Mouse (Mus musculus) kidney, postnatal 10 days (tissue): ENCODE data around the gene Lsm4.

Source experiments
- DNase-seq: peaks from one replicate; pipeline ENCODE4 v3.0.0; 2021; ENCODE audit warnings: mixed read lengths

Gene Lsm4

GRCm38 (mm10) chr8:70680039-70680438, 7.0 kb downstream of the Lsm4 start:
- DNase-seq: peak; percentile 67

- no peak for DNase-seq
Observed at GRCm38 (mm10) chr8:70681410-70681809, 8.4 kb downstream of the Lsm4 start.

GRCm38 (mm10) chr8:70682193-70682592, 9.1 kb downstream of the Lsm4 start:
- DNase-seq: peak; percentile 73

- no peak for DNase-seq
Observed at GRCm38 (mm10) chr8:70682692-70683091, 9.6 kb downstream of the Lsm4 start.

GRCm38 (mm10) chr8:70684291-70684690, 11.2 kb downstream of the Lsm4 start:
- no peak for DNase-seq

GRCm38 (mm10) chr8:70687576-70687975, 14.5 kb downstream of the Lsm4 start:
- peak; percentile 84 for DNase-seq

GRCm38 (mm10) chr8:70688136-70688535, 15.1 kb downstream of the Lsm4 start:
- DNase-seq: no peak

GRCm38 (mm10) chr8:70689892-70690390, 16.9 kb downstream of the Lsm4 start:
- DNase-seq: no peak

- DNase-seq: no peak
Observed at GRCm38 (mm10) chr8:70691230-70691629, 18.2 kb downstream of the Lsm4 start.

- peak; percentile 59 for DNase-seq
Observed at GRCm38 (mm10) chr8:70691727-70692231, 18.7 kb downstream of the Lsm4 start.

- no peak for DNase-seq
Observed at GRCm38 (mm10) chr8:70693636-70694035, 20.6 kb downstream of the Lsm4 start.

- DNase-seq: peak; percentile 77
Observed at GRCm38 (mm10) chr8:70695318-70696018, 22.4 kb downstream of the Lsm4 start.

GRCm38 (mm10) chr8:70696019-70696885, 23.2 kb downstream of the Lsm4 start:
- DNase-seq: peak; percentile 91

GRCm38 (mm10) chr8:70696946-70697345, 23.9 kb downstream of the Lsm4 start:
- DNase-seq: no peak

- no peak for DNase-seq
Observed at GRCm38 (mm10) chr8:70697366-70698250, 24.6 kb downstream of the Lsm4 start.

GRCm38 (mm10) chr8:70698310-70699109, 25.5 kb downstream of the Lsm4 start, which contains the start of gene Jund:
Gene Jund (plus strand): TSS chr8:70698949.
- peak; percentile 100 for DNase-seq

- DNase-seq: peak; percentile 76
Observed at GRCm38 (mm10) chr8:70699116-70699833, 26.2 kb downstream of the Lsm4 start.

- peak; percentile 90 for DNase-seq
Observed at GRCm38 (mm10) chr8:70699834-70700554, 26.9 kb downstream of the Lsm4 start.

GRCm38 (mm10) chr8:70700555-70700922, 27.5 kb downstream of the Lsm4 start:
- peak; percentile 96 for DNase-seq
